24 mouse cellular contexts compared by ENCODE assay signal in the genomic region with DNA sequence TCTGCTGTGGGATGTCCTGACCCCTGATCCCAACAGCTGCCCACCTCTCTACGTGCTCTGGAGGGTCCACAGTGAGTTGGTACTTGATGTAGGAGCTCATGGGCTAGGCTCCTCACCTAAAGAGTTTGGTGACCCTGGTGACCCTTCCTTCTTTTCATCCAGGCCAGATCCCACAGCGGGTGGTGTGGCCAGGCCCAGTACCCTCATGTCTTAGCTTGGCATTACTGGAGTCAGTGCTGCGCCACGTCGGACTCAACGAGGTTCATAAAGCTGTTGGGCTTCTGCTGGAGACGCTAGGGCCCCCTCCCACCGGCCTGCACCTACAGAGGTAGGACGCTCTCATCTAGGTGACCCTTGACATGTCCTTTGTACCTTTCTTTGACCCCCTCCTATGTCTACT. TPM values are rescaled to one million over a fixed set of nuclear protein-coding genes. Genes with fewer than 3 reads are reported as not detected.
"Had no signal": no experiment of that assay in that cellular context is flagged by ENCODE, and none has a peak within 500 bp of the region (broad histone marks: within the 10 kb centered on the region; RNA-seq: fewer than 3 reads in every experiment).

No protein-coding gene starts in this region.

- H3K4me3 ChIP-seq: kidney, embryonic 15.5 days; limb, embryonic 10.5 days; limb, embryonic 13.5 days; liver, embryonic 12.5 days; liver, embryonic 15.5 days; lung, embryonic 15.5 days; midbrain, embryonic 12.5 days; midbrain, embryonic 15.5 days; neural tube, embryonic 12.5 days; neural tube, embryonic 15.5 days had no signal

- ATAC-seq: liver, embryonic 12.5 days; midbrain, embryonic 15.5 days had no signal

- DNase-seq: kidney, postnatal 10 days; kidney, postnatal 36 days; layer of hippocampus, adult 9-11 months; liver; right cerebral cortex, adult 18-20 months; right cerebral cortex, postnatal 14 days; right cerebral cortex, postnatal 4 days; thymus, adult 2 months; thymus, postnatal 14 days; thymus, postnatal 4 days had no signal

- H3K27me3 ChIP-seq: kidney, embryonic 15.5 days; limb, embryonic 13.5 days; liver, embryonic 12.5 days; liver, embryonic 15.5 days; lung, embryonic 15.5 days; midbrain, embryonic 12.5 days; midbrain, embryonic 15.5 days; neural tube, embryonic 12.5 days; neural tube, embryonic 15.5 days had no signal

- H3K27ac ChIP-seq: kidney, embryonic 15.5 days; limb, embryonic 10.5 days; limb, embryonic 13.5 days; liver, embryonic 12.5 days; liver, embryonic 15.5 days; lung, embryonic 15.5 days; macrophage; midbrain, embryonic 12.5 days; midbrain, embryonic 15.5 days; neural tube, embryonic 12.5 days; neural tube, embryonic 15.5 days; stomach, postnatal 0 days had no signal

- H3K9ac ChIP-seq: kidney, embryonic 15.5 days; limb, embryonic 13.5 days; liver, embryonic 12.5 days; liver, embryonic 15.5 days; lung, embryonic 15.5 days; midbrain, embryonic 12.5 days; midbrain, embryonic 15.5 days; neural tube, embryonic 12.5 days; neural tube, embryonic 15.5 days had no signal

- H3K4me1 ChIP-seq: kidney, embryonic 15.5 days; limb, embryonic 13.5 days; liver, embryonic 15.5 days; lung, embryonic 15.5 days; midbrain, embryonic 12.5 days; midbrain, embryonic 15.5 days; neural tube, embryonic 12.5 days; neural tube, embryonic 15.5 days had no signal

- H3K9me3 ChIP-seq: kidney, embryonic 15.5 days; limb, embryonic 10.5 days; limb, embryonic 13.5 days; liver, embryonic 12.5 days; liver, embryonic 15.5 days; lung, embryonic 15.5 days; midbrain, embryonic 12.5 days; midbrain, embryonic 15.5 days; neural tube, embryonic 12.5 days; neural tube, embryonic 15.5 days had no signal

- H3K4me2 ChIP-seq: kidney, embryonic 15.5 days; limb, embryonic 13.5 days; liver, embryonic 12.5 days; liver, embryonic 15.5 days; lung, embryonic 15.5 days; midbrain, embryonic 12.5 days; midbrain, embryonic 15.5 days; neural tube, embryonic 12.5 days; neural tube, embryonic 15.5 days had no signal

RNA-seq across cellular contexts. Expression of gene Creb3l4, which starts 35.9 kb away (rescaled TPM):
- total RNA-seq: layer of hippocampus, postnatal 25 days; left cerebral cortex, postnatal 25 days had no signal
